Mouse (Mus musculus): Measurements from ENCODE around the gene Edem1. TPM values are rescaled to one million over a fixed set of nuclear protein-coding genes. Genes with fewer than 3 reads are reported as not detected.

Gene Edem1
- polyA plus RNA-seq, 1 experiment from 2014 or later: 7.3 TPM

DNA sequence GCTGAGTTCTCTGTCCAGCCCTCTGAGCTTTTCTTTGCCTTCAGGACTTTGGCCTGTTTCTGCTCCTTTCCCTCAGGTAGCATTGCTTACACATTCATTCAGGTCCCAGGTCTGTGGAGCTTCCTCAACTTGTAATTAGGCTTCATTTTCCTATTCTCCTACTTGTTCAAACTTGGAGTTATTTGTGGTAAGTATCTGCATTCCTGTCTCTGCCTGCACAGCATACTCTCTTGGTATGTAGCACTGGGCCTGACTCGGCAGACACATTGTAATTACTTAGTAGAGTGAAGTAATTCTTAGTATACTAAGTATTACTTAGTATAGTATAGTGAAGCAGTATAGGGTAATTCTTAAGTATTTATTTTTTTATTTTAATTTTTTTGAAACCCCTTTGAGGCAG, 32.5 kb upstream of the Edem1 start:
- no peak overlapping the region for H3K9ac ChIP-seq (replicated peaks; ENCODE audit: low read length)
- no peak for ATAC-seq (ENCODE audit: low FRiP score, low TSS enrichment)
- 0 out of 2 replicates have a peak, but pooled peaks cover 4% of the 10 kb centered on the region for H3K4me1 ChIP-seq (ENCODE audit: control insufficient read depth, insufficient read depth, low read length)
- WGBS: 90% methylated on average over 1 of the region's 1 CpGs
- H3K4me2 ChIP-seq (ENCODE audit: low read length): no peak overlapping the region
- H3K4me3 ChIP-seq (replicated peaks; ENCODE audit: low read depth, low read length): no peak overlapping the region
- no peaks in the 10 kb centered on the region for H3K27me3 ChIP-seq (ENCODE audit: control insufficient read depth, insufficient read depth, low read length)
- H3K27ac ChIP-seq (replicated peaks; ENCODE audit: low read depth, low read length): no peak overlapping the region
- no peaks in the 10 kb centered on the region for H3K9me3 ChIP-seq (ENCODE audit: control insufficient read depth, low read length)
- H3K36me3 ChIP-seq (ENCODE audit: control insufficient read depth, insufficient read depth, low read length): no peaks in the 10 kb centered on the region
- DNase-seq: no peak

DNA sequence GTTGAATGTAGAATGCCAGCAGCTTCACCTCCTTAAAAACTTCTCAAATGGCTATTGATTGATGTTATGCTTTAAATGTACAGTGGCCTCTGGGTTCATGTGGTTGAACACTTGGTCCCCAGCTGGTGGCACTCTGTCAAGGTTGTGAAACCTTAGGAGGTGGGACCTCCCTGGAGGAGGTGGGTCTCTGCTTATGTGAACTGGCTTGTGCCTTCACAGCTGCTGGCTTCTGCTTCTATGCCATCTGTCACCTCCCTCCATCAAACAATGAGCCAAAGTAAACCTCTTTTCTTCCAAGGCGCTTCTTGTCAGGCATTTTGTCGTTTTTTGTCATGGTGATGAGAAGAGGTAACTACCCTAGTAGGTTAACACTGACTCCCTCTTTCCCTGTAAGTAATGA, 31.7 kb upstream of the Edem1 start:
- WGBS: 34% methylated on average over 2 of the region's 2 CpGs
- no peaks in the 10 kb centered on the region for H3K9me3 ChIP-seq (ENCODE audit: control insufficient read depth, low read length)
- H3K9ac ChIP-seq (replicated peaks; ENCODE audit: low read length): no peak overlapping the region
- ATAC-seq (ENCODE audit: low FRiP score, low TSS enrichment): no peak
- no peaks in the 10 kb centered on the region for H3K27me3 ChIP-seq (ENCODE audit: control insufficient read depth, insufficient read depth, low read length)
- no peak overlapping the region for H3K4me2 ChIP-seq (ENCODE audit: low read length)
- no peak overlapping the region for H3K27ac ChIP-seq (replicated peaks; ENCODE audit: low read depth, low read length)
- no peak overlapping the region for H3K4me3 ChIP-seq (replicated peaks; ENCODE audit: low read depth, low read length)
- H3K4me1 ChIP-seq (ENCODE audit: control insufficient read depth, insufficient read depth, low read length): 0 out of 2 replicates have a peak, but pooled peaks cover 4% of the 10 kb centered on the region
- H3K36me3 ChIP-seq (ENCODE audit: control insufficient read depth, insufficient read depth, low read length): no peaks in the 10 kb centered on the region
- no peak for DNase-seq

DNA sequence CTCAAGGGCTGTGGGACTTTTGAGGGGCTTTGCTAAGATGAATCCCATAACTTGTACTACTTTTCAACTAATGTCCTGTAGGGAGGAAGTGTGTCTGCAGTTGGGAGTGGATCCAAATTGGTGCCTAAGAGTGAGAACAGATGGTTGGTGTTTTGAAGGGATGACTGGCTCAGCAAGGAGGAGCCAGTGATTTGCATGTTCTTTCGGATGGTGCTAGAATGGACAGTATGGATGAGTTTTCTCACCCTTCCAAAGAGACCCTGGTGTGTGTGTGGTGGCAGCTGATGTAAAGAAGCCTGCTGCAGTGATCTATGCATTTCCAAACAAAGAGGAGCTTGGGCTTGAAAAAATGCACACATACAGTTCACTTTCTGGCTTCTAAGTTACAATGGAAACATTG, 23.2 kb upstream of the Edem1 start:
- H3K27ac ChIP-seq (replicated peaks; ENCODE audit: low read depth, low read length): no peak overlapping the region
- H3K4me2 ChIP-seq (ENCODE audit: low read length): no peak overlapping the region
- H3K9ac ChIP-seq (replicated peaks; ENCODE audit: low read length): no peak overlapping the region
- no peak overlapping the region for H3K4me3 ChIP-seq (replicated peaks; ENCODE audit: low read depth, low read length)
- H3K4me1 ChIP-seq (ENCODE audit: control insufficient read depth, insufficient read depth, low read length): 0 out of 2 replicates have a peak, but pooled peaks cover 2% of the 10 kb centered on the region
- WGBS: 43% methylated on average over 1 of the region's 1 CpGs
- H3K9me3 ChIP-seq (ENCODE audit: control insufficient read depth, low read length): no peaks in the 10 kb centered on the region
- H3K36me3 ChIP-seq (ENCODE audit: control insufficient read depth, insufficient read depth, low read length): no peaks in the 10 kb centered on the region
- no peaks in the 10 kb centered on the region for H3K27me3 ChIP-seq (ENCODE audit: control insufficient read depth, insufficient read depth, low read length)
- DNase-seq (no peak), ATAC-seq (ENCODE audit: low FRiP score, low TSS enrichment) (no peak)

DNA sequence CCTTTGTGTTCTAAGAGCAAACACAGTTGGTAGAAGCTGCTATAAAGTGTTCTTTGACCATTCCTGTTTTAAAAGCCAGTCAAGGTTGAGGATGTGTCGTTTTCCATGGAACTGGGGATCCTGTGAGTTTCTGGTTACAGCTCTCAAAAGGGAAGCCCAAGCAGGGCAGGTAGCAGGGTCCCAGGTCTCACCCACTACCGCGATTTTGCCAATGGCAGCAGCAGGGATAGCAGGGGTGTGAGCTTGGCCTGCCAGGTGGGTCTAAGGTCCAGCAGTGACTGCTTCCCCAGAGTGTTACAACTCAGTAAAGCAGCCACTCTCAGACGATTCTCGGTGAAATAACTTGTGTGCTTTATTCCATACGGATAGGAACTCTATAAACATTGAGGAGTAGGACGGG, 22.6 kb upstream of the Edem1 start:
- Histone ChIP-seq H3K9me3 (ENCODE audit: control insufficient read depth, low read length) (no peaks in the 10 kb centered on the region), H3K27ac (replicated peaks; ENCODE audit: low read depth, low read length) (no peak overlapping the region), H3K4me1 (ENCODE audit: control insufficient read depth, insufficient read depth, low read length) (0 out of 2 replicates have a peak, but pooled peaks cover 2% of the 10 kb centered on the region), H3K4me2 (ENCODE audit: low read length) (no peak overlapping the region), H3K9ac (replicated peaks; ENCODE audit: low read length) (no peak overlapping the region), H3K4me3 (replicated peaks; ENCODE audit: low read depth, low read length) (no peak overlapping the region), H3K27me3 (ENCODE audit: control insufficient read depth, insufficient read depth, low read length) (no peaks in the 10 kb centered on the region), H3K36me3 (ENCODE audit: control insufficient read depth, insufficient read depth, low read length) (no peaks in the 10 kb centered on the region)
- DNase-seq: no peak
- 85% methylated on average over 7 of the region's 7 CpGs for WGBS
- ATAC-seq (ENCODE audit: low FRiP score, low TSS enrichment): no peak

DNA sequence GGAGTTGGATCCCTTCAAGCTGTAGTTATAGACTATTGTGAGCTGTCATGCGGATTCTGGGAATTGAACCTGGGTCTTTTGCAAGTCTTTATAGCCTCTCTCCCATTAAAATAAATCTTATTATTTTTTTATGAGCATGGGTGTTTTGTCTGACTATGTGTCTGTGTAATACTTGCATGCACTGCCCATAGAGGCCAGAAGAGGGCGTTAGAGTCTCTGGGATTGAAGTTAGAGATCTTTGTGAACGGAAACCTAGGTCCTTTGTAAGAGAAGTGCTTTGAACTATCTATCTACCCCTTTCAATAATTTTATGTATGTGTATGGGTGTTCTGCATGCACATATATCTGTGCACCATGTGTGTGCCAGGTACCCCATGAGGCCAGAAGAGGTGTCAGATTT, 21.0 kb upstream of the Edem1 start:
- no peak overlapping the region for H3K27ac ChIP-seq (replicated peaks; ENCODE audit: low read depth, low read length)
- ATAC-seq (ENCODE audit: low FRiP score, low TSS enrichment) (no peak), DNase-seq (no peak)
- no peaks in the 10 kb centered on the region for H3K27me3 ChIP-seq (ENCODE audit: control insufficient read depth, insufficient read depth, low read length)
- H3K4me3 ChIP-seq (replicated peaks; ENCODE audit: low read depth, low read length): no peak overlapping the region
- no peak overlapping the region for H3K9ac ChIP-seq (replicated peaks; ENCODE audit: low read length)
- no peak overlapping the region for H3K4me2 ChIP-seq (ENCODE audit: low read length)
- no peaks in the 10 kb centered on the region for H3K9me3 ChIP-seq (ENCODE audit: control insufficient read depth, low read length)
- H3K36me3 ChIP-seq (ENCODE audit: control insufficient read depth, insufficient read depth, low read length): no peaks in the 10 kb centered on the region
- H3K4me1 ChIP-seq (ENCODE audit: control insufficient read depth, insufficient read depth, low read length): 0 out of 2 replicates have a peak, but pooled peaks cover 2% of the 10 kb centered on the region
- 67% methylated on average over 3 of the region's 3 CpGs for WGBS

DNA sequence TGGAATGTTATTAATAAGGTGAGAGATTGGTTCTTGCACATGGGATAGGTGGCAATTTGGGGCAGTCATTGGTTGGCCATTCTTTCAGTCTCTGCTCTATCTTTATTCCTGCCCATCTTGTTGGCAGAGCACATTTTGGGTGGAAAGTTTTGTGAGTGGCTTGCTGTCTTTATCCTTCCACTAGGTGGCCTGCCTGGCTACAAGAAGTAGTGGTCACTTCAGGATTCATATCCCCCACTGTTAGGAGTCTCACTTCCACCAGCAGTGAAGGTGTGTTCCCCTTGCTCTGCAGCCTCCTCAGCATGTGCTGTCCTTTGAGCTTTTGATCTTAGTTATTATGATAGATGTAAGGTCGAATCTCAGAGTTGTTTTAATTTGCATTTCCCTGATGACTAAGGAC, 19.7 kb upstream of the Edem1 start:
- H3K36me3 ChIP-seq (ENCODE audit: control insufficient read depth, insufficient read depth, low read length): no peaks in the 10 kb centered on the region
- H3K9ac ChIP-seq (replicated peaks; ENCODE audit: low read length): no peak overlapping the region
- DNase-seq (no peak), ATAC-seq (ENCODE audit: low FRiP score, low TSS enrichment) (no peak)
- H3K4me3 ChIP-seq (replicated peaks; ENCODE audit: low read depth, low read length): no peak overlapping the region
- no peak overlapping the region for H3K27ac ChIP-seq (replicated peaks; ENCODE audit: low read depth, low read length)
- WGBS: 89% methylated on average over 1 of the region's 1 CpGs
- H3K4me1 ChIP-seq (ENCODE audit: control insufficient read depth, insufficient read depth, low read length): 0 out of 2 replicates have a peak, but pooled peaks cover 2% of the 10 kb centered on the region
- H3K27me3 ChIP-seq (ENCODE audit: control insufficient read depth, insufficient read depth, low read length): no peaks in the 10 kb centered on the region
- H3K9me3 ChIP-seq (ENCODE audit: control insufficient read depth, low read length): no peaks in the 10 kb centered on the region
- no peak overlapping the region for H3K4me2 ChIP-seq (ENCODE audit: low read length)

DNA sequence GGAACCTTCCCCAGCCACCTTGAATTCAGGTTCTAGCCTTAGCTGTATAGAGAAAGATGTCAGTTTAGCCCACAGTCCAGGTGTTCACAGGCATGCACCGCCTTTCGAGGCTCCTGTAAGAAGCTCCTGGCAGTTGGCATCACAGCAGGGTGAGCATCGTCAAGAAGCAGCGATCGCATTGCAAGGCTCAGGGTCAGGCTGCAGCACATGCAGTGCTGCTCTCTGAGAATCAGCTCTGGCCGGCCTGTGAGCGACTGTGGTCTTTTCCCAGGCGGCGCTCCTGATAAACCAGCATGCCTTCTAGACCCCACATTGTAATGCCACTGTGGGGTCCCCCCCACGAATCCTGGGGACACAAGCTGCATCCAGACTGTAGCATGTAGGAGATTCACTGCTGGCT, 18.2 kb upstream of the Edem1 start:
- H3K9ac ChIP-seq (replicated peaks; ENCODE audit: low read length): no peak overlapping the region
- H3K27me3 ChIP-seq (ENCODE audit: control insufficient read depth, insufficient read depth, low read length): no peaks in the 10 kb centered on the region
- ATAC-seq (ENCODE audit: low FRiP score, low TSS enrichment) (no peak), DNase-seq (no peak)
- H3K36me3 ChIP-seq (ENCODE audit: control insufficient read depth, insufficient read depth, low read length): peaks cover 3% of the 10 kb centered on the region; the same call in 1 of the 2 replicates
- H3K4me3 ChIP-seq (replicated peaks; ENCODE audit: low read depth, low read length): no peak overlapping the region
- 67% methylated on average over 10 of the region's 10 CpGs for WGBS
- no peak overlapping the region for H3K27ac ChIP-seq (replicated peaks; ENCODE audit: low read depth, low read length)
- 0 out of 2 replicates have a peak, but pooled peaks cover under 1% of the 10 kb centered on the region for H3K4me1 ChIP-seq (ENCODE audit: control insufficient read depth, insufficient read depth, low read length)
- no peaks in the 10 kb centered on the region for H3K9me3 ChIP-seq (ENCODE audit: control insufficient read depth, low read length)
- H3K4me2 ChIP-seq (ENCODE audit: low read length): no peak overlapping the region

DNA sequence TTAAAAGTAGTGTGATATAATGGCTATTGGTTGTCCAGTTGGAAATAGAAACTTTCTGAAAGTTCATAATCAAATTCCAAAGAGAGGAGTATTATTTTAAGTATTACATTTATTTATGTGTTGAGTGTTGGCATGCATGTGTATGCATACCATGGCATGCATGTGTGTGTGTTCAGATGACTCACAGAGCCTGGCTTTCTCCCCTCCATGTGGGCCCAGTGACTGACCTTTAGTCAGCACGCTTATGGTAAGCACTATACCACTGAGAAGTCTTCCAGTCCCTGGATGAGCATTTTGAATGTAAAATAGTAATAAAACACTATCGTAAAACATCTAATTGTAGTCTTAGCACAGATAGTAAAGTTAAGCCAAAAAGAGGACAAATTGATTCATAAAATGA, 16.3 kb upstream of the Edem1 start:
- 89% methylated on average over 2 of the region's 2 CpGs for WGBS
- no peak overlapping the region for H3K9ac ChIP-seq (replicated peaks; ENCODE audit: low read length)

DNA sequence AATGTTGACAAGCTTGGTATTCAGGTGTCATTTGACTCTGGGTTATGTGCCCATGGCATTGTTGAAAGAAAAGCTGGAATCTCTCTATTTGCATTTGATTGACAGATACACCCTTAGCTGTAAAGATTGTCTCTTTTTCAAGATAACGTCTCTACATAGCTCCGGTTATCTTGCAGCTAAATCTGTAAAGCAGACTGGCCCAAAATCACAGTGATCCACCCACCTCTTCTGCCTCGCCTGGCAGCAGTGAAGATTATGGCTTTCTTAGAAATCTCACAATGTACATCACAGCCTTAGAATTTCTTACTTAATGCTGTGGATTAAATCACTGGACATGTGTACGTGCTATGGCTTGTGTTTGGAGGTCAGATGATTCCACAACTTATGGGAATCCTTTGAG, 10.9 kb upstream of the Edem1 start:
- H3K27me3 ChIP-seq (ENCODE audit: control insufficient read depth, insufficient read depth, low read length): no peaks in the 10 kb centered on the region
- H3K9me3 ChIP-seq (ENCODE audit: control insufficient read depth, low read length): no peaks in the 10 kb centered on the region
- H3K4me1 ChIP-seq (ENCODE audit: control insufficient read depth, insufficient read depth, low read length): no peaks in the 10 kb centered on the region
- 72% methylated on average over 4 of the region's 4 CpGs for WGBS
- DNase-seq: no peak
- H3K27ac ChIP-seq (replicated peaks; ENCODE audit: low read depth, low read length): no peak overlapping the region
- no peak for ATAC-seq (ENCODE audit: low FRiP score, low TSS enrichment)
- H3K36me3 ChIP-seq (ENCODE audit: control insufficient read depth, insufficient read depth, low read length): peaks cover 49% of the 10 kb centered on the region
- H3K9ac ChIP-seq (replicated peaks; ENCODE audit: low read length): no peak overlapping the region
- no peak overlapping the region for H3K4me2 ChIP-seq (ENCODE audit: low read length)
- H3K4me3 ChIP-seq (replicated peaks; ENCODE audit: low read depth, low read length): no peak overlapping the region

More for the DNA sequence above, 16.3 kb upstream of the Edem1 start:
- Histone ChIP-seq H3K36me3 (ENCODE audit: control insufficient read depth, insufficient read depth, low read length) (peaks cover 6% of the 10 kb centered on the region; the same call in 1 of the 2 replicates), H3K9me3 (ENCODE audit: control insufficient read depth, low read length) (no peaks in the 10 kb centered on the region), H3K4me3 (replicated peaks; ENCODE audit: low read depth, low read length) (no peak overlapping the region), H3K27ac (replicated peaks; ENCODE audit: low read depth, low read length) (no peak overlapping the region), H3K27me3 (ENCODE audit: control insufficient read depth, insufficient read depth, low read length) (no peaks in the 10 kb centered on the region), H3K4me2 (ENCODE audit: low read length) (no peak overlapping the region), H3K4me1 (ENCODE audit: control insufficient read depth, insufficient read depth, low read length) (no peaks in the 10 kb centered on the region)
- DNase-seq: no peak
- no peak for ATAC-seq (ENCODE audit: low FRiP score, low TSS enrichment)
